Mouse (Mus musculus) kidney, postnatal 25 days (tissue): ENCODE data around the gene Pakap.
"Not testable (repeated sequence)": the region's sequence is repeated elsewhere in the genome, so short reads cannot be mapped to it uniquely, and the experiment has no call there.

Experiments used
- DNase-seq, 2 experiments: peaks; one replicate each; pipeline ENCODE4 v3.0.0; 2021; ENCODE audit warnings: mixed read lengths in 2 of 2

The Pakap gene

DNA sequence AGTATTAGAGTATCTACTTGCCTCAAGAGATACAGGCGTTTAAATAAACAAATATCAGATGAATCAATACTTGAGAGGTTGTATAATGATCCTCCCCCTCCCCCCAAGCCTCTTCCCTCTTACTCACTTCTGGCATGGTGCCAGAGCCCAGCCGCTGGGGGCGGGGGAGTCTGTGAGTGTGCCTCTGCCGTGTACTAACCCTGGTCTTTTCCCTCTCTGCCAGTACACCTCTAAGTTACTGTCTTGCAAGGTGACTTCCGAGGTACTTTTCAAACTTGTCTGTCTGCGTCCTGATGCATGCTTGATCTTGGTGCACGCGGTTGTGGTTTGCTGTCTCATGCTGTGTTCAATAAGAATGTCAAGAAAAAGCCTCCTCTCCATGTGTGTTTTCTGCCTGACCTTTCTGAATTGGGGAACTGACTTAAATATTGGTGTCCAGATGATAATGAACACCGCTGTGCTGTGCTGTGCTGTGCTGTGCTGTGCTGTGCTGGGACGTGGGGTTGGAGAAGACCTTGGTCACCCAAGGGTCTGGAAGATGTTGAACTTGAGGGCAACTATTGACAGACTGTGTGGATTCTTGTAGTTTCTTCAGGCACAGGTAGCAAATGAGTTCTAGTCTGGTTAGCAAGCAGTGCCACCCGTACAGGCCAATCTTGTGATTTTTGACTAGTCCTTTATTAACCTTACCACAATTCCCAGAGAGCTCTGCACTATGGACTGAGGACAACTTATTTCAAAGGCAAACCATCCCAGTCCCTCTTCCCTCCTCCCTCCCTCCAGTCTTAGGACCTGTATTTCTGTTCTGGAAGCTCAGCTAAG, 318.3 kb downstream of the Pakap start:
- DNase-seq, result peak; percentile 56 to 74

DNA sequence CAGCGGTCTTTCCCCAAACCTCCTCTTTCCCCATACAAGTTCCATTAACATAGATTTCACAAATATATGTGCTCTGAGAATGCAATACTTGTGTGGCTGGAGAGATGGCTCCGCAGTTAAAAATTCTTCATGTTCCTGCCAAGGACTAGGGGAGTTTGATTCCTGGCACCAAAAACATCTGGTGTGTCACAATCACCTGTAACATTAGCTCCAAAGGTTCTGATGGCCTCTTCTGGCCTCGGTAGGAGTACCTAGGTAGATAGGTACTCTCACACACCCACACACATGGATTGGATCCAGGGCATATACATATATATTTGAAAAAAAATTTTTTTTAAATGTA, 318.9 kb downstream of the Pakap start:
- no peak for DNase-seq

DNA sequence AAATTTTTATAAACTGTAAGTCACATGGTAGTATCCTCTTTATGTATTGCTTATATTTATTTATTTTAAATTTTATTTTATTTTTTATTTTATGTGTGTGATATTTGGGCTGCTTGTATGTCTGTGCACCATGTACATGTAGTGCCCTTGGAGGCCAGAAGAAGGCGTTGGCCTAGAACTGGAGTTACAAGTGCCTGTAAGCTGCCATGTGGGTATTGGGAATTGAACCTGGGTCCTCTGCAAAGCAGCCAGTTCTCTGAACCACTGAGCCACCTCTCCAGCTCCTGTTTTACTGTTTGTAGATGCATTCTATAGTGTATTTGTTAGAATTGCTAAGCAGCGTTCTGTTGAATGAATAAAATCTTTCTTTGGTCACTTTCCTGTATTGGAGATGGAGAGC, 320.3 kb downstream of the Pakap start:
- no peak for DNase-seq

DNA sequence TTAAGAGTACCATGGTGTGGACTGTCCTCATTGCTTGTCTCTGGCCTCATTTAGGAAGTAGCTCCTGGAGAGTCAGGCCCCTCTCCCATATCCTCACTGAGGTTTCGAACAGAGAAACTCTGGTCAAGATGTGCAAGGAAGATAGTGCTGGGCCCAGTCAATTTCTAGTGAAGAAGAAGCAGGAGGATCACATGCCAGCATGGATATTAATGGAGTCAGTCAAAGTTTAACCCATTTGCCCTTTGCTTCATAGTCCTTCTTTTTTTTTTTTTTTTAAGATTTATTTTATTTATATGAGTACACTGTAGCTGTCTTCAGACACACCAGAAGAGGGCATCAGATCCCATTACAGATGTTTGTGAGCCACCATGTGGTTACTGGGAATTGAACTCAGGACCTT, 321.0 kb downstream of the Pakap start:
- DNase-seq, result not testable (repeated sequence)

DNA sequence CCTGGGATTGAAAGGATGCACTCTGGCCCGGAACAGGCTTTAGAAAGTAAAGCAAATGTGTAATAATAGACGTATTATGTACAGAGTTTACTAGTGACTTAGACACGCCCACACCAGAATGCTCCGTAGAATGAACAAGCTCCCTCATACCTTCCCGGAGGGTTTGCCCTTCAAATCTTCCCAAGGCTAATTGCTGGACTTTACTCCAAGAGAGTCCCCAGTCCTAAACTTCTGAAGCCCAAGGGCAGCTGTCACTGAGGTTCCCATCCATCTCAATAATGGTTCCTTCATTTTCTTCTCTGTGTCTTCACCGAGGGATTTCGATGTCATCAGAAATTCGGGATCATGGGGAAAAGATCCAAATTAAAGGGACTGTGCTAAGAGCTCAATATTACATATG, 321.8 kb downstream of the Pakap start:
- no peak for DNase-seq

DNA sequence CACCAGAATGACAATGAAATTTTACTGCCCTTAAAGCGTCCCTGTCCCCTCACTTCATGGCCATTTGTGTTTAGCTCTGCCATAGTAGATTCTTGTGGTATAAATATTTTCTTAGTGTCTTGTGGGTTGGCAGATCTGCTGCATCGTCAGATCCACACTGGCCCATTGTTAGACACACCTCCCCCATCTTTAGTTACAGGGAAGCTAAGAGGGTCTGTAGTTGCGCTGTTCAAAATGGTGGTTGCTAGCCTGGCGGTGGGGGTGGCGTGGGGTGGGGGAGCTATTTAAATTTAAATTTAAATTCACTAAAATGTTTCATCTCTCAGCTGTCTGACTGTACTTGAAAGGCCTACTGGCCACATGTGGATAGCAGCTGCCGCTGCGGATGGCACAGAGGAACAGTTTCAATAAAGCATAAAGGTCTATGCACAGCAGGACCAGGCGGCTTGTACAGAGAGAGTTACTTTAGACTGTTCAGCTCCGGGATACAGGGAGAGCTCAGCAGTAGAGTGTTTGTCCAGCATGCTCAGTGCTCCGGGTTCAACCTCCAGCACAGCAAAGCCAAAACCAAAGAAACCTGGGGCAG, 324.1 kb downstream of the Pakap start:
- DNase-seq, result no peak

DNA sequence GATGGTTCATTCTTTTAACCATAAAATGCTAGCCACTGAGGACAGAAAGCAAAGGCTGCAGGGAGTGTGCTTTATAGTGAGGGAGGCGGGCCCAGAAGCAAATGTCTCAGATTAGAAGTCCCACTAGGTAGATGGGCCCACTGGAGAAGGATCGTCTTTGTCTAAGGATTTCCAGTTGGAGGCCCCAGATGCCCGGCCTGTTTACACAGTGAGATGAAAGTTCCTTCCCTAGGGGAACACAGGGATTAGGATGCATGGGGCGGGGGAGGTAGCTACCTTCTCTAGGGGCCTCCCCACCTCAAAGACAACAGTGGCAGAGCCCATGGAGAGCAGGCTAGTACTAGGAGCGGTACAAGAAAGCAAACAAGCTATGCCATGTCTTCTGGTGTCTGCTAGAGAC, 327.2 kb downstream of the Pakap start:
- no peak for DNase-seq

DNA sequence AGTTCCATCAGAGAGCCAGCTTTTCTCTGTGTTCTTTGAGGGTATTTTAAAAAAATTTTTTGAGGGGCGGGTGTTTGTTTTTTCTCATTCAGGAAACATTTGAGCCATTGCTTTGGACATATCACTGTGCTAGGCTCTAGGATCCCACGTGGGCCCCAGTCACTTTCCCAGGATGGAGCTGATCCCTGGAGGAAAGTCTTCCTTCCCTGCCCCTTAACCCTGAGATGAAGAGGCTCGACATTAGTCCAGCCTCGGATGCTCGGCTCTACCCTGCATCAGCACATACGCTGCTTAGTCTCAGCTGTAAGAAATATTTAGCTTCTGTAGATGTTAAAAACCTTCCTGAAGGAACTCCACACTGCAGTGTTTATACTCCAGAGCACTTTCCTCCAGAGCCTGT, 327.9 kb downstream of the Pakap start:
- DNase-seq, result peak in 1 of 2 experiments; percentile 18

DNA sequence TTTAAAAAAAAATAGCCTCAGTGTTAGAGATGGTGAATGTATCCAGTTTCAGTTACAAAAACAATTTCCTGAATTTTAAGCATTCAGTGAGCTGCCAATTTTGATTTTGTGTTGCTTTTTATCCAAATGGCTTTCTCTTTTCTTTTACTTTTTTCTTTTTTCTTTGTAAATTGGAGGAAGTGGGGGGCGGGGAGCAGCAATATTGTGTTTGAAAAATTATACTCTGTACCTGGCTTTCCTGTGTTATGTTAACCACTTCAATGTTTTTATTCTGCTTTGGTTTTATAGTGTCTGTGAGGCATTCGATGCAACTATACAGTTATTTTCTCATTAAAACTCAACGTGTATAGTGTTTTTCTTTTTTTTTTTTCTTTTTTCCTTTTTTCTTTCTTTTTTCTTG, 328.7 kb downstream of the Pakap start:
- peak in 1 of 2 experiments; percentile 6 for DNase-seq

DNA sequence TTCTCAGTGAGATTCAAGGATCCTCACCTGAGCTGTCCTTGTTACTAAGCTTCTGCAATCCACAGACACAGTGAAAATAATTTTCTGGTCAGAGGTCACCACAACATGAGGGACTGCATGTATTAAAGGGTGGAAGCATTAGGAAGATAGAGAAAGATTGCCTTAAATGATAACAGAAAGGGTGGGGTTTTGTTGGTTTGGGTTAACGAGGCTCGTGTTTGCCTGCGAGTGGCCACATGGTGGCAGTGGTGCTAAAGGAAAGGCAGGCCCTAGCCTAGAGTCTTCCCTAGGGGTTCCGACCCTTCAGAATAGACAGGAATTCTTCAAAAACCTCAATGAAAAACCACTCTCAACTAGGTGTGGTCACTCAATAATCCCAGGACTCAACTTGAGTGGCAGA, 333.2 kb downstream of the Pakap start:
- peak; percentile 63 to 65 for DNase-seq

DNA sequence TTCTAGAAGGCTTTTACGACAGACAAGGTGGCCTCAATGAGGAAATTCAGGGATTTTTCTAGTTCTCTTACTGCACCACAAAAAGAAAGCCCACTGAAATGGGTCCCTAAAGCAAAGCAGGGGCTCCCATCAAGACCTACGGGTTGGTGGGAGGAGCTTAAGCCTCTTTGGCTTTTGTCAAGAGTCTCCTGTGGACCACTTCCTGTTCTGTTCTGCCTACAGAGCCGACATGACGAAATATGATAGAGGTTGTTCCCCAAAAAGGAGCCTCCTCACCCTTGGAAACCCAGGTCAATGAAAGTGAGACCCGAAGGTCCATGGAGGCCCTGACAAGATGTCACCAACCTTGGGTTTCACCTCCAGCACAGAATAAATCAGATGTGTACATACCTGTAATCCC, 334.6 kb downstream of the Pakap start:
- DNase-seq, result no peak

DNA sequence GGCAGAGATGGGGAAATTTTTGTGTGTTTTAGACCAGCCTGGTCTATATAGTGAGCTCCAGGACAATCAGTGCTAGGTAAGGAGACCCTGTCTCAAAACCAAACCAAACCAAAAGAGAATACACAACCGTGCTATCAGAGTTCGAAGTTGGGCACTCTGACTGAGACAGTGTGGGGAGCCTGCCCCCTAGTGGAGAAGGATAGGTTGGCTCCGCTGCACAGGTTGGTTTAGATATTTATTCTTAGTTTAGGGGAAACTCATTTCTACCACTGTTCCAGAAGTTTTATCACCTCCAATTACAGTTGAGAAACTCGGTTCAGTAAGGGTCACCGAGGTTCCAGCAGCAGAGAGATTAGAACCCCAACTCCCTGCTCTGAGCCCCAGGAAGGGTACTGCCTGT, 336.2 kb downstream of the Pakap start:
- peak; percentile 67 to 82 for DNase-seq

DNA sequence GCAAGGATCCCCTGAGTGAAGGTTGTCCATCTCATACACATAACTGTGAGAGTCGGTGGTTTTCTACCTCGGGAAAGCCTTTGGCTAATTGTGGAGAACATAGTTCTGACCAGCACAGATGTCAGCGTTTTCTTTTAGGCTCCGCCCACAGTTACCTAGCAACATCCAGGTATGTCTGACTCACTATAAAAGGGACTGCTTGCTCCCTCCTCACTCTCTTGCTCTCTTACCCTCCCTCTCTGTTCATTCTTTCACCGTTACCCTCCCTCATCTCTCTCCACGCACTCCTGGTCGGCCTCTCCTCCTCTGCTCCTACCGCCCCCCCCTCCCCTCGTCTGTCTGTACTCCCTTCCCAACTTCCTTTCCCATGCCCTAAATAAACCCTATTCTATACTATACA, 336.7 kb downstream of the Pakap start:
- DNase-seq, result peak; percentile 72 to 75

DNA sequence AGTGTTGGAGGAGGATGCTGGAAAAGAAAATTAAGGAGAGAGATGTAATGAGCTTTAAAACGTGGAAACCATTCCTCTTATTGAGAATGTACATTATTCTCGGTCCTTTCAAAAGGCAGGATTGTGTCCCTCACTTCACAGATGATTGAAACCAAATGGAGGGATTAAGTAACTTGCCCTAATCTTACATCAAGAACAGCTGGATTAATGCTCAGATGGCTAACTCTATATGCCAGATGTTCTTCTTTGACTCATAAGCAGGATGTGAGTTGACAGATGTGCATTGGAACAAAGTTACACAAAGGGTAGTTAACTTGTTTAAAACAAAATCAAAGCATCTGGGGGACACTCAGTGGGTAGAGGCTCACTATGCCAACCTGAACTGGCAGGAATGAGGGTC, 338.7 kb downstream of the Pakap start:
- DNase-seq, result no peak

DNA sequence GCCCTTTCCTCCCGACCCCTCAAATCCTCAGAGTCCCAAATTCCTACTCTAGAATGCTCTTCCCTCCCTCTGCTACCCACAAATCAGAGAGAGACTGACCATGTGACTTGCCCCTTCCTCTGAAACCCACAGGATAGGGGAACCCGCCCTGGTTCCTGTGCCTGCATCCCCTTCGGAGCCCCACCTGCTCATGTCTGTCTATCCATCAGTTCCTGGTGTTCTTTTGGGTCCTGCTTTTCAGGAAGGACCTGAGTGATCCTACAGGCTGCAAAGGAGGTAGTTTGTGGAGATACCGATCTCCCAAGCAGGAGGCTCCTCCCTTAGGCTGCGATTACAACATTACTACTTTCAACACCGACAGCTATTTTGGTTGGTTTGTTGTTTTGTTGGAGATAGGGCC, 340.9 kb downstream of the Pakap start:
- DNase-seq, result no peak

DNA sequence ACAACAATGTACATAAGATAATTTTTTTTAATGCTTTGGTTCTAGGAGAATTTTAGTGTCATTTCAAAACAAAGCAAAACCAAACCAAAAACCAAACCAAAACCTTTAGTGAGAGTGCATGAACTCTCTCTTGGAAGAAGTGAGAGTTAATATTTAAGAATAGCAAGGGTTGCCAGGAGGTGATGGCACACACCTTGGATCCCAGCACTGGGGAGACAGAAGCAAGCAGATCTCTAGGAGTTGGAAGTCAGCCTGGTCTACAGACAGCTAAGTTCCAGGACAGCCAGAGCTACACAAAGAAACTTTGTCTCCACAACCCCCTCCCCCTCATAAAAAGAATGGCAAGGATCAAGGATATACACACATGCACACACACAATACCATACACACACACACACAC, 345.0 kb downstream of the Pakap start:
- DNase-seq, result peak; percentile 28 to 49

DNA sequence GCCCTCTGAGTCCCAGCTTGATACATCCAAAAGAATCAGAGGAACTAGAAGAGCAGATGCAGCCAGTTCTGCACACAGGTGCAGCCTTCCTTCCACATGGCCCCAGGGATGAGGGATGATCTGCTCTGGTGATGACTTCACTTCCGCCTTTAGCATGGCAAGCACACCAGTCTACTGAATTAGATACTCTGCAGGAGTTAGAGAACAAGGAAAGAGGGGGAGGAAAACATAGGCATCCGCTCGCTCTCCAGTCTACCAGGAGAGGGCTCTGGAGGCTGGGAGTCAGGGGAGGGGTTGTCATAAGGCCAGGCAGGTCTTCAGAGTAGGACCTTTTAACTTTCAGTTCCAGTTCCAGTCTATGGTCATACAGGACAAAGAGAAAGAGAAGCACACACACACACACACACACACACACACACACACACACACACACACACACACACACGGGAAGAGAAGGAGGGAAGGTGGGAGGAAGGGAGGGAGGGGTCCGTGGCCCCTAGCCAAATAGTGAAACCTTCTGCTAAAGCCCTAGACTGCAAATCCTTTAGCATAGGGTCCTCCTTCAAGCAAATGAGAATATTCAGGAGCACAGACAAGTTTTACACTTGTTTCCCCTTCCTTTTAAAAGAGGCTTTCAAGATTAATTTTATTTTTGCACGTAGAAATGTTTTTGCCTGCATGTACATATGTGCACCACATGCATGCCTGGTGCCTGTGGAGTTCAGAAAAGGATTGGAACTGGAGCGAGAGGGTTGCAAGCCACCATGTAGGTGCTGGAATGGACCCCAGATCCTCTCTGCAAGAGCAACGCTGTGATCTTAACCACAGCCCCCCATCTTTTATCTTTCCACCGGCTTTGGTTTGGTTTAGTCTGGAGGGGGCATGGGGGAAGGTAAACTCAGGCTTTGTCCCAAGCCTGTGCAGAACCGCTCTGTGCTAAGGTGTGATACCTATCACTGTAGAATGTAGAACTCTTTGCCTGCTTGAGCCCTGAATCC, 346.5 kb downstream of the Pakap start:
- peak in 1 of 2 experiments; percentile 52 for DNase-seq

DNA sequence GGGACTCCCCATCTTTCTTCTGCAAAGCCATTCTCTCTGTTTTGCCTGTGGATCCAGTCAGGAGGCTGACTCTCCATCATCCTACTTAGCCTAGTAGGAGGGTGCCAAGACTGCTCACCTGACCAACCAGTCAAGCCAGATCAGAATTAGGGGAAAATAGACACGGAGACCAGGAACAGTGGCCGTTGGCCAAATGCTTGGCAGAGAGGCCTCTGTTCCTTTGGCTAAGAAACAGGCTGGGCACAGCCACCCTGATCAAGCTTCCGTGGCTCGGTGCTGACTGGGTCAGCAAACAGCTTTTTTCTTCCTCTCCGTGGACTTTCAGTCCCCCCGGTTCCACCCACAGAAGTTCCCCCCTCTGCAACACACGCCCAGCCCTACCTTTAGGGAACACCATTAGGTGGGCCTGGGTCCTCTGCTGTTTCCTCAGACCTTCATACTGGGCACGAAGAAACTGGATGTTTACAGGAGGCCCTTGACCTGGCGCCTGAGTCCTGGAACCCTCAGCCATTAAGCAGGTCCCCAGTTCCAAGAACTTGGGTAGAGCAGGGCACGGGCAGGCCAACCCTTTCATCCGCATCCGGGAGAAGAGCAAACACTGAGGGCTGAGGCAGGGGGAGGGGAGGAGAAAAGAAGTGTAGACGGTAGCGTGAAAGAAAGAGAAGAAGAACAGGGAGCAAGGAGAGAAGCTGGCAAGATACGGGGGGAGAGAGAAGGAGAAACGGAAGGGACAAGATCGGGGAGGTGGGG, 347.4 kb downstream of the Pakap start:
- DNase-seq, result peak; percentile 86 to 93

DNA sequence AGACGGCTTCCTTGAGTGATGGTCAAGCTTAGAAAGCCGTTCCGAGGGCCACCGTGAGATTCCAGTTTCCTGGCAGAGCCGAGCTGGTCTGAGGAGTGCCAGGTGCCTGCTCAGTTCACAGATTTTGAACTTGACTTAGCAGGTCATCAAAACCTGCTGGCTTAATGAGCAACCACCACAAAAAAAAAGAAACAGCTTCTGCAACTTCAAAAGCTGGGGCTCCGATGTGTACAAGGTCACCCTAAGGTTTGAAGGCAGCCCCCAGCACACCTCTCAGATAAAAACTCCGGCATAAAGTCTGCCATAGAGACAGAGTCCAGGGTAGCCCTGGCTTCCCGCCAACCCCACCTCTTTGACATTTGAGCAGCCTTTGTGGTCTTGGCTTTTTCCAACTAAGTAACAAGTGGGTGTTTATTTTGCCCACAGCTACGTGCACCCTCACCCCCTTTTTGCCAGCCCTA, 348.3 kb downstream of the Pakap start, which contains the start of gene D630039A03Rik:
TSS of gene D630039A03Rik (minus strand) at position 97 of the 461 bp plus-strand sequence.
- peak; percentile 74 to 82 for DNase-seq

DNA sequence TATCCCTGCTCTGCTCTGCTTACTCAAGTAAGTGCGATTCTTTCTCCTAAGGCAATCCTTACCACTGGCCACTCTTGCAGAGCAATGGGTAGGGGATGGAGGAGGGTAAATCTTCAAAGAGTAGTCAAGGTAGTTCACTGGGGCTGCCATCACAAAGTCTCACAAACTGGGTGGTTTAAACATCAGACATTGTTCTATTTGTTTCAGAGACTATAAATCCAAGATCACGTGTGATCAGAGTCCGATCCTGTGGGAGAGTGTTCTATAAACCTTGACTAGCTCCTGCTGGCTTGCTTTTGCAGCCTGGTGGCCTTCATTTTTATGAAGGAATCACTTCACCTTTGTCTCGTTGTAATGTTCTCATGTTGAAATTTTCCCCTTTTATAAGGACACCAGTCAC, 348.7 kb downstream of the Pakap start:
- no peak for DNase-seq

DNA sequence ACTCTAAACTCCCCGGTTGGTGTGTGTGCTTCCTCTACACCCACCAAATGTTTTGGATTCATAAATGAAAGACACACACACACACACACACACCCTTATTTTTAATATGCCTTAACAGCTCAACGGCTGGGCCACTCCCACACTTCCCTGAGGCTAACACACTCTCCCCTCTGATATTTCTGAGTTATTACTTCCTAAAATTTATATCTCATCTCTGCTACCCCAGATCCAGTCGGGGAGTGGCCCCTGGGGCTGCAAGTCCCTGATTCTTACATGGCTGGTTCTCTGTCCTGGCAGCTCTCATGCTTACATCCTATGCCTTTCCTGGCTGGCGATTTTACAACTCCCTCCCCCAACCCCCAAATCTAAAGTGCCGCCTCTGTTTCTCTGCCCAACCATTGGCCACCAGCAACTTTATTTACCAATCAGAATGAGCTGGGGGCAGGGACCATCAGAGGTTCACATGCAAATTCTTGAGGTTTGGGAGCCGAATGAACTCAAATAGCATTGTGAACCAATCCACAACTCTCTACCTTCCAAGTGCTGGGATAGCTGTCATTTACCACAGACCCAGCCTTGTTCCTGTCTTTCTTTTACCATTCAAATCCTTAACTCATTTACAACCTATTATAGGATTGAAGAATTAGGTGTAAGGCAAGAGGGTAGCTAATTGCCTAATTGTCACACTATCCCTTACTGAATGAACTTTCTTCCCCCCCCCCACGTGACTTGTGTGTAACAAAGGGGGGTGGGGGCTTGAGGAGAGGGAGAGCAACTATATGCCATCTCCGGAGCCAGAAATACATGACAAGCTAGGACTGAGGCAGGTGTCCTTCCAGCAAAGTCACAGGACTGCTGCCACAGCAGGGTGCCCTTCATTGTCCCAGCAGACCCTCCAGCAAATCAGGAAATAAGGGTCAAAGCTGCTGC, 351.8 kb downstream of the Pakap start:
- no peak for DNase-seq
